Mouse (Mus musculus): Measurements from ENCODE around the gene Tlr9.

DNA sequence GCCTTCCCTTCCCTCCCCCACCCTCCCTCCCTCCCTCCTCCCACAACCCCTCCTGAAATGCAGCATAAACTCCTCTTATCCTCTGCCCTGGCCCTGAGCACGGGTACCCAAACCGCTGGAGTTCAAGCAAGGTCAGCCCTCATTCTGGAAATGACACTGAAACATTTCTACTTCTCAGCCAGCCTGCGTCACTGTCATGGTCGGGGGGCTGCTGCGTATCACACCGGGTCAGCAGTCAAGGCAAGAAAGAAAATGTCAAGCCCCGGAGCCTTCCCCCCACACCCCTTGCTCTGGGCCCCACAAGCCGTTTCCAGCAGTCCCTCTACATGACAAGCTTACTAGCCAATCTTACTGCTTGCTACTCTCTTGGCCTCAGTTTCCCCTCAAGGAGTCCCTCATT is 28.7 kb downstream of the Tlr9 start:
- TF ChIP-seq CTCF (IDR thresholded peaks at IDR 0.05) (no peak), EP300 (IDR thresholded peaks at IDR 0.05) (no peak)
